Mouse (Mus musculus) G1E (cell line): ENCODE measurements at regions not wholly inside any gene's neighbourhood (a gene's known extent, or its start where the extent isn't known, plus 50 kb on each side); places are given as distances from the start of the nearest gene placed in this dataset.

Source experiments
- CTCF ChIP-seq: IDR thresholded peaks from 2 replicates; pipeline ENCODE4 v1.5.1; 2012; ENCODE audit warnings: low read depth, low read length, inconsistent platforms, mixed read lengths
- GATA1 ChIP-seq: IDR thresholded peaks from 2 replicates; pipeline ENCODE4 v1.6.1; 2012; ENCODE audit warnings: borderline replicate concordance, low read length, inconsistent platforms, mixed read lengths
- GATA2 ChIP-seq: IDR thresholded peaks from 2 replicates; pipeline ENCODE4 v1.6.1; 2012; ENCODE audit warnings: low read depth, low read length, inconsistent platforms, borderline replicate concordance
- TAL1 ChIP-seq: conservative IDR thresholded peaks from 2 replicates; pipeline ENCODE4 v1.6.1; 2012; ENCODE audit warnings: low read depth, low read length, inconsistent platforms, mixed read lengths

GRCm38 (mm10) chr3:37804941-37805804 lies 80.9 kb upstream of the Gm5148 start:
- no peak for TF ChIP-seq CTCF
- no peak for TF ChIP-seq GATA1
- TF ChIP-seq TAL1: no peak
- TF ChIP-seq GATA2: no peak
